Mouse (Mus musculus) MEL (cell line): Measurements from ENCODE around the gene Togaram2.

Experiments used
- CHD1 ChIP-seq: IDR thresholded peaks from 2 replicates; pipeline ENCODE4 v1.6.1; 2012; ENCODE audit warnings: low read depth, mild to moderate bottlenecking, inconsistent platforms, low read length, improper control_type of control experiment
- CTCF ChIP-seq, 3 experiments: IDR thresholded peaks in 2 of 3; conservative IDR thresholded peaks in 1 of 3; 2 replicates each; pipeline ENCODE4 v1.5.1; 2011 to 2012; ENCODE audit warnings: low read length in 3 of 3, low read depth in 2 of 3, mild to moderate bottlenecking in 2 of 3, improper control_type of control experiment in 1 of 3, inconsistent platforms in 1 of 3, mixed read lengths in 1 of 3, moderate library complexity in 1 of 3; ENCODE audit not compliant: control insufficient read depth in 1 of 3, insufficient read depth in 1 of 3, poor library complexity in 1 of 3, severe bottlenecking in 1 of 3
- E2F4 ChIP-seq: IDR thresholded peaks from 2 replicates; pipeline ENCODE4 v1.6.1; 2011; ENCODE audit warnings: low read depth, low read length, improper control_type of control experiment, borderline replicate concordance
- EP300 ChIP-seq, 2 experiments: IDR thresholded peaks; 2 replicates each; pipeline ENCODE4 v1.6.1; 2011; ENCODE audit warnings: improper control_type of control experiment in 2 of 2, low read length in 2 of 2, low read depth in 1 of 2, mild to moderate bottlenecking in 1 of 2
- JUND ChIP-seq: IDR thresholded peaks from 2 replicates; pipeline ENCODE4 v1.6.1; 2011; ENCODE audit warnings: low read depth, mild to moderate bottlenecking, improper control_type of control experiment, low read length
- MAZ ChIP-seq: IDR thresholded peaks from 2 replicates; pipeline ENCODE4 v1.6.1; 2012; ENCODE audit warnings: low read depth, mild to moderate bottlenecking, inconsistent platforms, low read length, improper control_type of control experiment
- UBTF ChIP-seq: IDR thresholded peaks from 2 replicates; pipeline ENCODE4 v1.6.1; 2012; ENCODE audit warnings: low read depth, mild to moderate bottlenecking, inconsistent platforms, low read length, improper control_type of control experiment, moderate library complexity, borderline replicate concordance; ENCODE audit not compliant: insufficient read depth
- ZC3H11A ChIP-seq: IDR thresholded peaks from 2 replicates; pipeline ENCODE4 v1.6.1; 2012; ENCODE audit warnings: low read depth, mild to moderate bottlenecking, inconsistent platforms, low read length, improper control_type of control experiment

DNA sequence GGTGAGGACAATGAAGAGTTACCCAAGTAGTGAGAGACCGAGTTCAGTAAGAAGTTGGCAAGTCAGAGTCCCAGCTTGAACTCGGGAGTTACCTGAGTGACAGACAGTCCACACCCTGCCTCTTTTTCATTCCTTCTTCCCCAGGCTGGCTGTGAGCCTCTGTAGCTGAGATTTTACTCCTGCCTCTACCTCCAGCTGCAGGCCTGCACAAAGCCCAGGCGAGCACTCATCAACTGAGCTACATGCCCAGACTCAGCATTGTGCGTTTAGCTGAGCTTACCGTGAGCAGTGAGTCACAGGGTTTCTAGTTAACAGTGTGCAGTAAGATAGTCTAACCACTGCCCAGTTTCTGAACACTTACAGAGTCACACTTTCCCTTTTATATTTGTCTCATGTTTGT, 20.1 kb upstream of the Togaram2 start:
- no peak for TF ChIP-seq CTCF (IDR thresholded peaks at IDR 0.05 in 2 of 3, conservative IDR thresholded peaks at IDR 0.05 in 1 of 3; ENCODE audit: control insufficient read depth in 1 of 3, insufficient read depth in 1 of 3, low read depth in 2 of 3, low read length in 3 of 3, poor library complexity in 1 of 3, severe bottlenecking in 1 of 3)
- no peak for TF ChIP-seq JUND
- no peak for TF ChIP-seq E2F4
- no peak for TF ChIP-seq ZC3H11A
- no peak for TF ChIP-seq UBTF
- no peak for TF ChIP-seq EP300 (IDR thresholded peaks at IDR 0.05; ENCODE audit: low read depth in 1 of 2, low read length in 2 of 2)
- no peak for TF ChIP-seq CHD1
- no peak for TF ChIP-seq MAZ
